Mouse (Mus musculus): Measurements from ENCODE around the gene Cgnl1.

- TF ChIP-seq CTCF (IDR thresholded peaks at IDR 0.05; ENCODE audit: borderline replicate concordance, insufficient read depth, low read length) (no peak), POLR2A (IDR thresholded peaks at IDR 0.05; ENCODE audit: low read depth, low read length) (no peak)
These were observed 148.8 kb downstream of the Cgnl1 start for GRCm38 (mm10) chr9:71622593-71622992.

All from embryonic fibroblast, embryonic 13.5 days (primary cell).